Mouse (Mus musculus) C2C12 (cell line): ENCODE data around the gene Hk2.

Source experiments
- CEBPB ChIP-seq: IDR thresholded peaks from one replicate; pipeline ENCODE4 v1.6.1; 2011; ENCODE audit warnings: low read depth, mild to moderate bottlenecking, control low read depth, moderate library complexity
- CTCF ChIP-seq: IDR thresholded peaks from one replicate; pipeline ENCODE4 v1.5.1; 2011; ENCODE audit not compliant: control insufficient read depth, insufficient read depth, insufficient read length
- FOSL1 ChIP-seq: IDR thresholded peaks from one replicate; pipeline ENCODE4 v1.8.0; 2011; ENCODE audit warnings: mild to moderate bottlenecking, low read length; ENCODE audit not compliant: poor library complexity, insufficient read depth, severe bottlenecking
- MAX ChIP-seq: IDR thresholded peaks from one replicate; pipeline ENCODE4 v1.6.1; 2011; ENCODE audit warnings: mild to moderate bottlenecking, control low read depth
- MYOD1 ChIP-seq: IDR thresholded peaks from one replicate; pipeline ENCODE4 v1.6.1; 2011; ENCODE audit warnings: low read depth; ENCODE audit not compliant: control insufficient read depth, insufficient read length
- USF1 ChIP-seq: IDR thresholded peaks from one replicate; pipeline ENCODE4 v1.6.1; 2011; ENCODE audit warnings: low read depth, mild to moderate bottlenecking, control low read depth, moderate library complexity

- TF ChIP-seq USF1 (no peak), CTCF (no peak), FOSL1 (no peak), MYOD1 (no peak), CEBPB (no peak), MAX (no peak)
Measured at GRCm38 (mm10) chr6:82760749-82761357, 13.4 kb downstream of the Hk2 start.
